Mouse (Mus musculus) hindlimb bud, embryonic 11.5 days (tissue): ENCODE measurements around the gene Poc1a.

Source experiments
- DNase-seq: peaks from one replicate; pipeline ENCODE4 v3.0.0-alpha.2; 2012; ENCODE audit warnings: low read depth, low spot score; ENCODE audit errors: extremely low spot score

The Poc1a gene

DNA sequence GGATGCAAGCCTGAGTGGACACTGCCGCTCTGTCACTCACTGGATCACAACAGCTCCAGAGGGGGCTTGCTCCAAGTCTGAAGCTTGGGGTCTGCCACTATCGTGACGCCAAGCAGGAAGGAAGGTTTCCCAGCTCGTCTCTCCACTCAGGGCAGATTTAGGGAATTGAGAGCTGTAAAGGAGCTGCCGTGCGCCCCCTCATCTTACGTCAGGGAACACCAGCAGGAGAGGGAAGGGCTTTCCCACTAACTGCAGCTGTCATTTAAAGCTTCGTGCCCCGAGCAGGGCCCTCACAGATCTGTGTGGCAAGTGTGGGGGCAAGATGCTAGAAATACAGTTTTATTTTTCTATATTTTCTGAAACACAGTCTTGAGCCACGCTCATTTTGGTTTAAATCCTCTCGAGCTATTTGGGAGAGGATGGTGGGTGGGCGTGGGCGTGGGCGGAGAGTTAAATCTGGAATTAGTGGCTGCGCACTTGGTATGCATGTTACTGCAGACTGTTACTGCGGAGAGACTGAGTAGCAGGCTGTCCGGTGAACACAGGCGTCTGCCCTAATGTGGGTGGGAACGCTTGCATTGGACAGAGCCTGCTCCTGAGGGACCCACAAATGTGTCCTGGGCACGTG lies 19.4 kb downstream of the Poc1a start:
- no peak for DNase-seq

DNA sequence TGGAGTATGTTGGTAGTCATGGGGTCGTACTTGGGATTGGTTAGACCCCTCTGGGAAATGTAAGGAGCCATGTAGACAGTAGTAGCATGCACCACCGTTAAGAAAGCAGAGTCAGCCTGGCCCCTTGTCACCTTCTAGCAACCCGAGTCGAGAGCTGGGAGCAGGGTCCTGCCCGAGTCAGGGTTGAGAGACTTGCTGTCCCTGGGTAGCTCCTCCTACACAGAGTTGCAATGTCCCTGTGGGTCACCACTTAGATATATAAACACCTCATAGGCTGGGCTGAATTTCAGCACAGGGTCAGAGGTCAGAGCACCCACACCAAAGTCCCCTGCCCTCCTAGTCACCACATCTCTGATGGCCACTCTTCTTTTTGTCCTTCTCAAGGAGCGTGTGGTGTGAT lies 20.1 kb downstream of the Poc1a start:
- no peak for DNase-seq

GRCm38 (mm10) chr9:106301446-106302080 lies 20.7 kb downstream of the Poc1a start:
- no peak for DNase-seq

GRCm38 (mm10) chr9:106302446-106303150 lies 21.7 kb downstream of the Poc1a start:
- no peak for DNase-seq

DNA sequence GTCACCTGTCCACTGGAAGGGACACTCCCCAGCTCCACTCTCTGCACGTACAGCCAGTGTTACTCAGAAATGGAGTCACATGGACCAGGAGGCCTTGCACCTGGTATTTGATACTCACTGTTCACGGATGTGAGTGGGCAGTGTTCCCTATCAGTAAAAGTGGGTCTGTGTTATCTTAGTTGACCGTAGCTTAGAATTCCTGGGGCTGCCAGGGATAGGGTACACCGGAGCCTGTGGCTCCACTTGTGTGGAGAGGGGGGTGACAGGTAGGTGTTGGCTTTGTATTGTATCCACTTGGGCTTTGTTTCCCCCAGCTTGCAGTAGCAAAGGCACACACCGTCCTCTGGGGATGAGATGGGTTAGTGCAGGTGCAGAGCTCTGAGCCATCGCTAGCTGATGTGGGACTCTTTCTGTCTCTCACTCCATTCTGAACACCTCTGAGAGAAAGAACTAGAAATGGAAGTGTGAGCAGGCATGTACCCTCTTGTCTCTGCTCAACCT lies 22.6 kb downstream of the Poc1a start:
- DNase-seq = no peak

- no peak for DNase-seq
Observed at GRCm38 (mm10) chr9:106305228-106305627, 24.4 kb downstream of the Poc1a start.

DNA sequence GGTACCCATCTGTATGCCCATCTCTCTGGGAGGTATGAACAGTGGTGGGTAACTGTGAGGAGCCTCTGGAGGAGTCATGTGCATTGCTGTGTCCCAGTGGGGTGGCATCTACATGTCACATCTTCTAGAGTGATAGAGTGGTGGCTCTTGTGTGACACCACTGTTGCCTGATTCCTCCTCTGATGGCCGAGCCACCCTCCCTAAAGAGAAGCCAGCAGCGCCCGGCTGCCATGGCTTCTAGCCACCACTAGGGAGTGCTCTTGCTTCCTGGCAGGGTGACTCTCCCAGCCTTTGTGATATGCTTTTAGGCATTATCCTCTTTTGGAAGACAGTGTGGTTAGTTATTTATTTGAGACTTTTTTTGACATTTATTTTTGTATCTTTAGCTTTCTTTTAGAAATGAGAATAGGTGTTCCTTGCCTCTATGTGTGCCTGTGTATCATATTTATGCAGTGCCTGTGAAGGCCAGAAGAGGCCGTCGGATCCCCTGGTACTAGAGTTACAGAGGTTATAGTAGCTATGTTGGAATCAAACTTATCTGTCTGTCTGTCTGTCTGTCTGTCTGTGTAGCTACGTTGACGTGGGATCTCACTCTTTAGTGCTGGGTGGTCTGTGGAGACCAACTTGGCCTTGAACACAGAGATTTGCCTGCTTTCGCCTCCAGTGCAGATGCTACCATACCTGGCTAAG lies 25.9 kb downstream of the Poc1a start:
- DNase-seq = peak; percentile 42

GRCm38 (mm10) chr9:106308151-106308550 lies 27.3 kb downstream of the Poc1a start:
- no peak for DNase-seq

- no peak for DNase-seq
Observed at GRCm38 (mm10) chr9:106308555-106308954, 27.7 kb downstream of the Poc1a start.

DNA sequence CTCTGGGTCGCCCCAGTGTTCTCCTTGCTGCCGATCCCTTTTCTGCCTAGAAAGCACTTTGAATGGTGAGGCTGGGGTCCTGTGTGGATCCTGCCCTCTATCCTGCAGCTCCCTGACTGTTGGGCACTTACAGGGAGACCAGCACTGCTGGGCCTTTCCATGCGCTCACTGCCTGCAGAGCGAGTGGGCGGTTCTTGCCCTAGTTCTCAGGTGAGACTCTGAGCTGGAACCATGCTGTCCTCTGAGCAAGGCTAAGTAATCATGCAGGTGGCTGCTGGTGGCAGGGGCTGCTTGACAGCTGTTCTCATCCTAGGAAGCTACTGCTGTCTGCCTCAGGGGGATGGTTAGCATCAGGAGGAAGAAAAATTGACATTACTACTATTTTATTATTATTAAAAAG lies 28.1 kb downstream of the Poc1a start:
- no peak for DNase-seq

DNA sequence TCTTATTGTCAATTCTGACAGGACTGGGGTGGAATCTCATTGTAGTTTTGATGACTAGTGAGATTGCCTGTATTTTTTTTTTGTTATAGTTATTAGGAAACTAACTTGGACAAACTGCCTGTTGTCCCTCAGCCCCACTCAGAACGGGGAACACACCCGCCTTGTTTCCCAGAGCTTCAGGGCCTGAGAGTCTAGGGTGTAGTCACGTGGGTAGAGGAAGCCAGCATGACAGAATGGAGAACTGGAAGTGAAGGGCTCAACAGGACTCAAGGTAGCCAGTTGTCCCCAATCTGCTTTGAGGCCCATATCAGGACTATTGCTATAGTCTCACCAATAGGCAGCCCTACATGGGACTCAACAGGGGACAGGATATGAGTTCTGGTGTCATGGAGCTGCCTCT lies 29.0 kb downstream of the Poc1a start:
- no peak for DNase-seq

DNA sequence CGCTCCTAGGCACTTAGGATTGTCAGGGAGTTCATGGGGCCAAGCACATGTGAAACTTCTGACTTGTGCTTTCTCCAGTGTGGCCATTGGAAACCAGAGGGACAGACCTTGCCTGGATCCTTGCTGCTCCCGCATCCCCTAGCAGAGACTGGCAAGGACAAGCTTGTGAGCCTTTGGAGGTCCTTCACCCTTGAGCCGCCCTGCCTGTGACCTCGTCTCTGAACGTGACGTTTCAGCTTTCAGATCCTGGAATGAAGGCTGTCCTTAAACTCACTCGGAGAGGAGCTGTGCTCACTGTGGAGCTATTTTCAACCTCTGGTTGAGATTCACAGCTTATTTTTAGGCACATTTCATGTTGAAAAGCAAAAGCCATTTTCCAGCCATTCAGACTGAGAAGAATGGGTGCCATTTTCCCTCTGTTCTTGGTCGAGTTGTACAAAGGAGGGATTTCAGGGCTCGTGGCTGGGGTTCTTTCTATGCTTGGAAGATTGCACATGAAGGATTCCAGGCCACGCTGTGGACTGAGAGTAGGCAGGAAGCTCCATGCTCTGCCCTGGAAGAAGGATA lies 30.8 kb downstream of the Poc1a start:
- no peak for DNase-seq

DNA sequence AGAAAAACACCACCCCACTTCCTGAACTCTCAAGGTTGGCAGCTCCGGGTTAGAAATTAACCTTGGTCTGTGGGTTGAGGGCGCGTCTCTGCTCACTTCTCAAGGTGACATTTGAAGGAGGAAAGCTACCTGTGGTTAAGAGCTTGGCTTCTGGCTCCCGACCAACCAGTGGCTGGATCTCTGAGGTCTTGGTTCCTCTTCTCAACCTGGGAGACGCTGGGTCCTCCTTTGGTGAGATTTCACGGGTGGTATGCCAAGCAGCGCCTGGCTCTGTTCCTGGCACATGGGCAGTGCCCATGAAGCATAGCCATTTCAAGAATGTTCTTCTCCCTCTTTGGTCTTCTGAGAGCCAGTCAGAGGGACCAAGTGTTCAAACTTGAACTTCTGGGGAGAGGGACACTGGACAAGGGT lies 32.1 kb downstream of the Poc1a start:
- DNase-seq = no peak

- no peak for DNase-seq
Observed at GRCm38 (mm10) chr9:106314196-106314595, 33.3 kb downstream of the Poc1a start.

DNA sequence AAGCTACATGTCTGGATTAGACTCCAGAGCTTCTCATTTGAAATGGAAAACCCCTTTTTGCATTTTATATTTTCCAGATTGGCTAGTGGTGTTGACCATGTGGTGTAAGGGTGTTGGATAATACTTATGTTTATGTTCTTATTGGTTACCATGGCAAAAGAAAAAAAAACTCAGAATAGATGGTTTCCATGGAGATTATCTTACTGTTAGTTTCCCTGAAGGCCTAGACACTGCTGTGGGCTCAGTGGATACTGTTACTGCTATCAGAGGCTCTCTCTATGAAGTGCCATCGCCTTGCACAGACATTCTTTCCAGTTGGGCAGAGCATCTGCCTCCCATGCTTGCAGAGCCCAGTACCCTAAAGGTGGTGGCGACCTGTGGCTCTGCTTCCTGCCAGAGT lies 37.2 kb downstream of the Poc1a start:
- no peak for DNase-seq

- no peak for DNase-seq
Observed at GRCm38 (mm10) chr9:106319095-106319494, 38.2 kb downstream of the Poc1a start.

DNA sequence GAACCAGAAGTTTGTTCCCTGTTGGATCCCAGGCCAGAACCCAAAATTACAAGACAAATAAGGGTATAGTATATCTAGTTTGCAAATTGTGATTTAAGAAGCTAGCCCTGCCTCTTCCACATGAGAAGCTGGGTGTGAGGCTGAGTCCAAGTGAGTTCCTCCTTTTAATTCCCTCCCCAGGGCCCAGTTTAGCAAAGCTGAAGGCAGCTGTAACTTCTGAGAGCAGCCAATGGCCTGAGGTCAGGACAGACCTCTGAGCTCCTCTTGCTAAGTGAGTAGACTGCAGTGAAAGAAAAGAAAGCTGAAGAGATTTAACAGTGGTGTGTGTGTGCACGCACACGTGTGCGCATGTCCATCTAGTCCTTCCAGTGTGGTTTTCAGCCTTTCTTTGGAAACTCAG lies 41.6 kb downstream of the Poc1a start:
- no peak for DNase-seq

DNA sequence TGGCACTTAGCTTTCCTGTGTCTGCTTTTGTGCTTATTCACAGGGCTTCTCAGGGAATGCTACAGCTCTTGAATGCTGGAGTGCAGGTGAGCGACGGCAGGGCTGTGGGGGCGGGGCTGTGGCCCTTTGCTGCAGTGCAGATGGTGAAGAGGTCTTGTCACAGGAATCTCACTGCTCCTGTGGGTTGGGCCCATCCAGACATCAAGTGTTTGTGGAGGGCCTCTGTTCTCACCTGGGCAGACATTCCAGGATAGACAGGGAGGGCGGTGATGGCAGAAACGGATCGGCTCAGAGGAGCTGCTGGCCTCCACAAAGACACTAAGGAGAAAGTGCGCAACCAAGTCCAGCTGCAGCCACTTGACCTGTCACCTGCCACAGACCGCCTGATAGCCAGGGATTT lies 45.4 kb downstream of the Poc1a start:
- DNase-seq = no peak

DNA sequence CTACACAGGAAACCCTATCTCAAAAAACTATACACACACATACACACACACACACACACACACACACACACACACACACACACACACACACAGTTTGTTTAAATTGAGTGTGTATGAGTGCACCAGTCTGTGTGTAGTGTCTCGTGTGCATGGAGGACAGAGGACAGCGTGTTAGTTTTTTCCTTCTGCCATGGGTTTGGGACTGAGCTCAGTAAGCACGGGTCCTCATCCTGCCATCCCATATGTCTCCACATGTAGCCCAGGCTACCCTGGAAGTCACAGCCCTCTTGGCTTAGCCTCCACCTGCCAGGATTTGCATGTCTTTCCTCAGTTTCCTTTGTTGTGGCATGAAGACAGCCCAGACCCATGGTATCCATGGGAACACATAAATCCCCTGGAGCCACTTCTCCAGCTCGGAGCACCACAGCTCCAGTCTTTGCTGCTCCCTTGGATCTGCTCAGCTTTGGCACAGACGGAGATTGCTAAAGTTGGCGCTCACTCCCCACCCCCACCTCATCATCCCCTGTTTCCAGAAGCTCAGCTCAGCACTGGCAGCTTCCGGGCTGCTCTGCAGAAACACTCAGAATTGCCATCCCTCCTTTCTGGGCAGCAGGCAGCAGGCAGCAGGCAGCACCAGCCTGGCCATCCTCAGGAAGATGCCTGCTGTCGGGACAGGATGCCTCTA lies 46.4 kb downstream of the Poc1a start:
- no peak for DNase-seq

GRCm38 (mm10) chr9:106328068-106328610 lies 47.3 kb downstream of the Poc1a start:
- no peak for DNase-seq
